Mouse (Mus musculus): Measurements from ENCODE around the gene Cadps2. TPM values are rescaled to one million over a fixed set of nuclear protein-coding genes. Genes with fewer than 3 reads are reported as not detected.
A peak's percentile ranks its signal among the peaks of the same experiment; 100 is the strongest.

Gene Cadps2
- polyA plus RNA-seq, 1 experiment, result 0.90 TPM

GRCm38 (mm10) chr6:23869971-23870370 lies 30.8 kb upstream of the Cadps2 start:
- Histone ChIP-seq H3K9ac (ENCODE audit: low read depth, poor library complexity, severe bottlenecking) (no peak overlapping the region), H3K9me3 (replicated peaks; ENCODE audit: control insufficient read depth, insufficient read depth, low read length, poor library complexity, severe bottlenecking) (no peaks in the 10 kb centered on the region), H3K27ac (ENCODE audit: insufficient read depth, low read length) (no peak overlapping the region), H3K4me1 (ENCODE audit: control insufficient read depth, insufficient read depth, low read length) (no peaks in the 10 kb centered on the region), H3K36me3 (ENCODE audit: control insufficient read depth, insufficient read depth, low read length, poor library complexity, severe bottlenecking) (no peaks in the 10 kb centered on the region), H3K4me3 (ENCODE audit: low read depth, low read length) (no peak overlapping the region), H3K27me3 (ENCODE audit: control insufficient read depth, insufficient read depth, low read length, poor library complexity, severe bottlenecking) (no peaks in the 10 kb centered on the region)
- no peak for TF ChIP-seq CTCF (IDR thresholded peaks at IDR 0.05; ENCODE audit: low read depth, low read length)
- TF ChIP-seq POLR2A (IDR thresholded peaks at IDR 0.05; ENCODE audit: insufficient read depth, low read length), result no peak
- TF ChIP-seq EP300 (IDR thresholded peaks at IDR 0.05; ENCODE audit: insufficient read depth, low read depth, low read length), result no peak

DNA sequence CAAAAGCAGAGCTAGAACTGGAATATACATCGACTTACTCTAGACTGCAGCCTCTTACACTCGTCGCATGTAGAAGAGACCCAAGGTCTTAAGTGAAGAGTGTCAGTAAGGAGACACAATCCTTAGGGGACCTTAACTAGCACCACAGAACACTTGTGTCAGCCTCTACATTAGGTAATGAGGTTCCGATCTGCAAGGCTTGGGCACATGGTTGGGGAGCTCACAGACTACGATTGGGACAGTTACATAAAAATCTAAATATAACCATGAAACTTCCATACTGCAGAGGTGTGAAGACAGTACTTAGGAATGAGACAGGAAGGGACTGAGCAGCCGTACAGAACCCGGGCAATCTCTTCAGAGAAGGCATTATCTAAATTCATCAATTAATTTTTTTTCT lies 27.1 kb upstream of the Cadps2 start:
- H3K9me3 ChIP-seq (replicated peaks; ENCODE audit: control insufficient read depth, insufficient read depth, low read length, poor library complexity, severe bottlenecking), result no peaks in the 10 kb centered on the region
- no peaks in the 10 kb centered on the region for H3K36me3 ChIP-seq (ENCODE audit: control insufficient read depth, insufficient read depth, low read length, poor library complexity, severe bottlenecking)
- H3K27ac ChIP-seq (ENCODE audit: insufficient read depth, low read length), result no peak overlapping the region
- no peaks in the 10 kb centered on the region for H3K4me1 ChIP-seq (ENCODE audit: control insufficient read depth, insufficient read depth, low read length)
- TF ChIP-seq EP300 (IDR thresholded peaks at IDR 0.05; ENCODE audit: insufficient read depth, low read depth, low read length) (no peak), CTCF (IDR thresholded peaks at IDR 0.05; ENCODE audit: low read depth, low read length) (no peak), POLR2A (IDR thresholded peaks at IDR 0.05; ENCODE audit: insufficient read depth, low read length) (no peak)
- H3K4me3 ChIP-seq (ENCODE audit: low read depth, low read length), result no peak overlapping the region
- H3K9ac ChIP-seq (ENCODE audit: low read depth, poor library complexity, severe bottlenecking), result no peak overlapping the region
- no peaks in the 10 kb centered on the region for H3K27me3 ChIP-seq (ENCODE audit: control insufficient read depth, insufficient read depth, low read length, poor library complexity, severe bottlenecking)

GRCm38 (mm10) chr6:23853464-23853863 lies 14.2 kb upstream of the Cadps2 start:
- Histone ChIP-seq H3K27me3 (ENCODE audit: control insufficient read depth, insufficient read depth, low read length, poor library complexity, severe bottlenecking) (no peaks in the 10 kb centered on the region), H3K9me3 (replicated peaks; ENCODE audit: control insufficient read depth, insufficient read depth, low read length, poor library complexity, severe bottlenecking) (no peaks in the 10 kb centered on the region), H3K27ac (ENCODE audit: insufficient read depth, low read length) (no peak overlapping the region), H3K9ac (ENCODE audit: low read depth, poor library complexity, severe bottlenecking) (no peak overlapping the region), H3K4me3 (ENCODE audit: low read depth, low read length) (no peak overlapping the region), H3K36me3 (ENCODE audit: control insufficient read depth, insufficient read depth, low read length, poor library complexity, severe bottlenecking) (no peaks in the 10 kb centered on the region), H3K4me1 (ENCODE audit: control insufficient read depth, insufficient read depth, low read length) (no peaks in the 10 kb centered on the region)
- TF ChIP-seq POLR2A (IDR thresholded peaks at IDR 0.05; ENCODE audit: insufficient read depth, low read length), result no peak
- no peak for TF ChIP-seq EP300 (IDR thresholded peaks at IDR 0.05; ENCODE audit: insufficient read depth, low read depth, low read length)
- TF ChIP-seq CTCF (IDR thresholded peaks at IDR 0.05; ENCODE audit: low read depth, low read length), result no peak

DNA sequence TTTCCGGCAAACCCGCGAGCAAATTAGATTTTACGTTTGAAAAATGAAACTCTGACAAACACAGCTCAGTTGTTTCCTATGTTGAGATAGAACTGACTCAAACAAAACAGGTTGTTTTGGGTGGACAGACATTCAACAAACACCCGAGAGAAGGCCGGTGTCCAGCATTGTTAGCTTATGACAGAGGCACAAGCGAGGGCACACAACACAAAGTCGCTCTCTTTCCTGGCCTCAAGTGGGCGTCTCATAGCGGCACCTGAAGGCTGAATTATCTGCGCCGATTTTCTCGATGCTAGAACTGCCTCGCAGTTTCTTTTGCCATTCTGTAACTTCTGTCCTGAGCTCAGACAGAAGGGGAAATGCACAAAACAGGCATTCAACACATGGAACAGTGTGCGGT lies 780 bp upstream of the Cadps2 start:
- TF ChIP-seq POLR2A (IDR thresholded peaks at IDR 0.05; ENCODE audit: insufficient read depth, low read length) (no peak), CTCF (IDR thresholded peaks at IDR 0.05; ENCODE audit: low read depth, low read length) (no peak), EP300 (IDR thresholded peaks at IDR 0.05; ENCODE audit: insufficient read depth, low read depth, low read length) (no peak)
- no peak overlapping the region; the same call in 1 of the 2 replicates for H3K4me3 ChIP-seq (ENCODE audit: low read depth, low read length)
- H3K9ac ChIP-seq (ENCODE audit: low read depth, poor library complexity, severe bottlenecking), result no peak overlapping the region
- H3K36me3 ChIP-seq (ENCODE audit: control insufficient read depth, insufficient read depth, low read length, poor library complexity, severe bottlenecking), result no peaks in the 10 kb centered on the region
- H3K27me3 ChIP-seq (ENCODE audit: control insufficient read depth, insufficient read depth, low read length, poor library complexity, severe bottlenecking), result peaks cover 8% of the 10 kb centered on the region
- H3K27ac ChIP-seq (ENCODE audit: insufficient read depth, low read length), result no peak overlapping the region
- no peaks in the 10 kb centered on the region for H3K4me1 ChIP-seq (ENCODE audit: control insufficient read depth, insufficient read depth, low read length)
- peaks cover 2% of the 10 kb centered on the region; the same call in 1 of the 2 replicates for H3K9me3 ChIP-seq (replicated peaks; ENCODE audit: control insufficient read depth, insufficient read depth, low read length, poor library complexity, severe bottlenecking)

DNA sequence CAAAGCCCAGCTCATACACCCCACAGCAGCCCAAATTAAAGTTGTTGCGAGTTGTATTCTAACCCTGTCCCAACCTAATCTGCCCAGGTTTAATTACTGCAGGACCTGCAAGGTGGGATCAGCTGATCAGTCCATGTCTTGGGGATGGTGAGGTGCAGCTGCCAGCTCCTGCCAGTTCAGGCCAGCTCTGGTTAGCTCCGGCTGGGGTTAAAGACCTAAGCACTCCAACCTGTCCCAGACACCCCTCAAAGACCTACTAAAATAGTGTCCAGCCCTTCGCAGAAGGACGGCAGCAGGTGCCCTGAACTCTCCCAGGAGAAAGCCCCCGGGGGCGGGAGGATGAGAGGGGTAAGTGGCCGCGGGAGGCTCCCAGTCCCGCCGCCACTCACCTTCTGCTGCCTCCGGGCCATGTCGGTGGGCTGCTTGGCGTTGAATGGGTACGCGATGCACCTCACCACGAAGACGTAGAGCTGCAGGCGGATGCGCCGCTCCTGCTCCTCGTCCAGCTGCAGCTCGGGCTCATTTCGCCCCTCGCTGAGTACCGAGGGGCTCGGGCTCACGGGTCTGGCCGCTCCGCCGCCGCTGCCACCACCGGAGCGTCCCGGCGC lies 716 bp downstream of the Cadps2 start:
- H3K9me3 ChIP-seq (replicated peaks; ENCODE audit: control insufficient read depth, insufficient read depth, low read length, poor library complexity, severe bottlenecking), result peaks cover 2% of the 10 kb centered on the region; the same call in 1 of the 2 replicates
- peak overlapping the region; percentile 52 for H3K9ac ChIP-seq (ENCODE audit: low read depth, poor library complexity, severe bottlenecking)
- no peaks in the 10 kb centered on the region for H3K4me1 ChIP-seq (ENCODE audit: control insufficient read depth, insufficient read depth, low read length)
- H3K27ac ChIP-seq (ENCODE audit: insufficient read depth, low read length), result no peak overlapping the region
- no peaks in the 10 kb centered on the region for H3K36me3 ChIP-seq (ENCODE audit: control insufficient read depth, insufficient read depth, low read length, poor library complexity, severe bottlenecking)
- peaks cover 8% of the 10 kb centered on the region for H3K27me3 ChIP-seq (ENCODE audit: control insufficient read depth, insufficient read depth, low read length, poor library complexity, severe bottlenecking)
- TF ChIP-seq POLR2A (IDR thresholded peaks at IDR 0.05; ENCODE audit: insufficient read depth, low read length) (no peak), CTCF (IDR thresholded peaks at IDR 0.05; ENCODE audit: low read depth, low read length) (no peak), EP300 (IDR thresholded peaks at IDR 0.05; ENCODE audit: insufficient read depth, low read depth, low read length) (no peak)
- H3K4me3 ChIP-seq (ENCODE audit: low read depth, low read length), result peak overlapping the region; percentile 68

DNA sequence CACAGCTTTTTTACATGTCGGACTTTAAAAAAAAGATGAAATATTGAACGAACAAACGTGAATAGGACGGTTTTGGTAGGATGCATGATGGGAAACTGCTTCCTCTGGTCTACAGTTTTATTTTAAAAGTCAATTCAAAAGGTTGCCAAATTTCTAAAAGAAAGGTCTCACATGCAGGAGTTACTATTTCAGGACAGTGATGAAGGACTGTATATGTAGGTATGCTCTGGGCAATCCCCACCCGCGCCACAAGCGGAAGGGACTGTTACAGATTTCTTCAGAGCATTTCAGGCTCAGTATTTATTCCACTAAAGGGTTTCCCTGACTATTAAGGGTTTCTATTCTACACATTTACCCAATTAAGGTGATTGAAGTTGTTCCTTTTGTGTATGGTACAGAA lies 1.6 kb downstream of the Cadps2 start:
- no peak overlapping the region for H3K27ac ChIP-seq (ENCODE audit: insufficient read depth, low read length)
- peaks cover 8% of the 10 kb centered on the region for H3K27me3 ChIP-seq (ENCODE audit: control insufficient read depth, insufficient read depth, low read length, poor library complexity, severe bottlenecking)
- H3K4me1 ChIP-seq (ENCODE audit: control insufficient read depth, insufficient read depth, low read length), result no peaks in the 10 kb centered on the region
- no peak overlapping the region for H3K4me3 ChIP-seq (ENCODE audit: low read depth, low read length)
- H3K9ac ChIP-seq (ENCODE audit: low read depth, poor library complexity, severe bottlenecking), result no peak overlapping the region
- H3K36me3 ChIP-seq (ENCODE audit: control insufficient read depth, insufficient read depth, low read length, poor library complexity, severe bottlenecking), result no peaks in the 10 kb centered on the region
- H3K9me3 ChIP-seq (replicated peaks; ENCODE audit: control insufficient read depth, insufficient read depth, low read length, poor library complexity, severe bottlenecking), result peaks cover 2% of the 10 kb centered on the region; the same call in 1 of the 2 replicates
- TF ChIP-seq EP300 (IDR thresholded peaks at IDR 0.05; ENCODE audit: insufficient read depth, low read depth, low read length) (no peak), POLR2A (IDR thresholded peaks at IDR 0.05; ENCODE audit: insufficient read depth, low read length) (no peak), CTCF (IDR thresholded peaks at IDR 0.05; ENCODE audit: low read depth, low read length) (no peak)
